Mouse (Mus musculus): ENCODE measurements around the gene Tor1aip1. TPM values are rescaled to one million over a fixed set of nuclear protein-coding genes. Genes with fewer than 3 reads are reported as not detected.
A peak's percentile ranks its signal among the peaks of the same experiment; 100 is the strongest.

Gene Tor1aip1
- total and polyA plus RNA-seq, 3 experiments = 19.1 to 44.1 (median 39.8) TPM

GRCm38 (mm10) chr1:156002366-156002765 lies 33.9 kb downstream of the Tor1aip1 start:
- Histone ChIP-seq H3K4me3 (replicated peaks in 1 of 3; ENCODE audit: low read depth in 2 of 3, low read length in 2 of 3, poor library complexity in 1 of 3) (no peak overlapping the region), H3K36me3 (replicated peaks in 1 of 2; ENCODE audit: control insufficient read depth in 1 of 2, insufficient read depth in 1 of 2, low read length in 1 of 2) (peaks cover 16 to 38% of the 10 kb centered on the region in 2 experiments), H3K27ac (ENCODE audit: insufficient read depth, low read depth) (no peak overlapping the region), H3K9ac (ENCODE audit: insufficient read depth, low read depth) (no peak overlapping the region), H3K79me2 (replicated peaks; ENCODE audit: control insufficient read depth, extremely low read depth, insufficient read depth, poor library complexity, severe bottlenecking) (no peaks in the 10 kb centered on the region), H3K9me3 (replicated peaks; ENCODE audit: low read length) (no peaks in the 10 kb centered on the region), H3K27me3 (replicated peaks) (no peaks in the 10 kb centered on the region), H3K4me2 (ENCODE audit: insufficient read depth, low read depth, poor library complexity, severe bottlenecking) (peak overlapping the region; percentile 43), H3K4me1 (ENCODE audit: control insufficient read depth in 1 of 2, insufficient read depth in 2 of 2) (peaks cover 7 to 9% of the 10 kb centered on the region in 2 experiments)
- dilution Hi-C loops (cut with MboI; ENCODE audit: extremely low pct_ligation_motif_present, extremely low pct_unique_long_range_greater_than_20kb, low sequenced_read_pairs) = no loop called here
- in situ Hi-C loops (cut with MboI; ENCODE audit: low pct_ligation_motif_present, low pct_unique_long_range_greater_than_20kb, low sequenced_read_pairs) = no loop called here
- DNase-seq (ENCODE audit: extremely low read depth) = no peak
- TF ChIP-seq USF2 (conservative IDR thresholded peaks at IDR 0.05; ENCODE audit: low read depth, low read length) = peak; percentile 54
- TF ChIP-seq HCFC1 (IDR thresholded peaks at IDR 0.05; ENCODE audit: low read depth, low read length) = 0 out of 2 replicates have a peak, but pooled peaks have one; percentile 13
- TF ChIP-seq ETS1 (conservative IDR thresholded peaks at IDR 0.05; ENCODE audit: low read depth, low read length) = no peak
- TF ChIP-seq MAX (IDR thresholded peaks at IDR 0.05; ENCODE audit: low read length) = peak; percentile 51; the same call in 1 of the 2 replicates
- 0 out of 2 replicates have a peak, but pooled peaks have one; percentile 16 for TF ChIP-seq MAFK (IDR thresholded peaks at IDR 0.05; ENCODE audit: insufficient replicate concordance, low read length)
- TF ChIP-seq JUN (IDR thresholded peaks at IDR 0.05; ENCODE audit: insufficient read depth, low read depth, low read length) = 0 out of 2 replicates have a peak, but pooled peaks have one; percentile 5
- TF ChIP-seq ZNF384 (IDR thresholded peaks at IDR 0.05; ENCODE audit: low read depth, low read length) = peak; percentile 20; the same call in 1 of the 2 replicates
- peak; percentile 75 for TF ChIP-seq BHLHE40 (IDR thresholded peaks at IDR 0.05; ENCODE audit: low read depth, low read length)
- no peak for TF ChIP-seq ELF1 (IDR thresholded peaks at IDR 0.05; ENCODE audit: low read depth, low read length)
- peak; percentile 49 for TF ChIP-seq USF1 (IDR thresholded peaks at IDR 0.05; ENCODE audit: low read depth, low read length)

DNA sequence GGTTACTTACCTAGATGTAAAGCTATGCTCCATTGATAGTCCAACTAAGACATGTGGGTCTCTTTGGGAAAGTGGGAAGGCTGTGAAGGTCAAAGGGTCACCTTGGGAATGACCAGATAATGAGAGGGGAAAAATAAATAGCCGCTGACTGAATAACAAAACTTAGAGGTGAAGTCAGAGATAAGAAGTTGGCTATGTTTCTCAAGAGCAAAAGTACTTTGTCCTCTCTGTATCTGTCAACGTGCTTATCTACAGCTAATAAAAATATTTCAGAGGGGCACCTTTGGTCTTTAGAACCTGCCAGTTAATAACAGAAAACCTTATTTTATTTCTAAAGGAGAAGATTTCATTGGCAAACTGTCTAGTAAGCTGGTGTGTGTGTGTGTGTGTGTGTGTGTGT lies 40.7 kb downstream of the Tor1aip1 start:
- TF ChIP-seq E2F4 (IDR thresholded peaks at IDR 0.05; ENCODE audit: insufficient replicate concordance, low read depth, low read length) = no peak
- Histone ChIP-seq H3K27me3 (replicated peaks) (no peaks in the 10 kb centered on the region), H3K4me1 (ENCODE audit: control insufficient read depth in 1 of 2, insufficient read depth in 2 of 2) (peaks cover 3 to 12% of the 10 kb centered on the region in 2 experiments; a peak in 2 of 4 replicates), H3K4me2 (ENCODE audit: insufficient read depth, low read depth, poor library complexity, severe bottlenecking) (no peak overlapping the region), H3K9me3 (replicated peaks; ENCODE audit: low read length) (no peaks in the 10 kb centered on the region), H3K4me3 (replicated peaks in 1 of 3; ENCODE audit: low read depth in 2 of 3, low read length in 2 of 3, poor library complexity in 1 of 3) (no peak overlapping the region), H3K36me3 (replicated peaks in 1 of 2; ENCODE audit: control insufficient read depth in 1 of 2, insufficient read depth in 1 of 2, low read length in 1 of 2) (no peaks in the 10 kb centered on the region), H3K9ac (ENCODE audit: insufficient read depth, low read depth) (no peak overlapping the region), H3K27ac (ENCODE audit: insufficient read depth, low read depth) (no peak overlapping the region), H3K79me2 (replicated peaks; ENCODE audit: control insufficient read depth, extremely low read depth, insufficient read depth, poor library complexity, severe bottlenecking) (no peaks in the 10 kb centered on the region)
- DNase-seq (ENCODE audit: extremely low read depth) = no peak
- dilution Hi-C loops (cut with MboI; ENCODE audit: extremely low pct_ligation_motif_present, extremely low pct_unique_long_range_greater_than_20kb, low sequenced_read_pairs) = no loop called here
- in situ Hi-C loops (cut with MboI; ENCODE audit: low pct_ligation_motif_present, low pct_unique_long_range_greater_than_20kb, low sequenced_read_pairs) = no loop called here

DNA sequence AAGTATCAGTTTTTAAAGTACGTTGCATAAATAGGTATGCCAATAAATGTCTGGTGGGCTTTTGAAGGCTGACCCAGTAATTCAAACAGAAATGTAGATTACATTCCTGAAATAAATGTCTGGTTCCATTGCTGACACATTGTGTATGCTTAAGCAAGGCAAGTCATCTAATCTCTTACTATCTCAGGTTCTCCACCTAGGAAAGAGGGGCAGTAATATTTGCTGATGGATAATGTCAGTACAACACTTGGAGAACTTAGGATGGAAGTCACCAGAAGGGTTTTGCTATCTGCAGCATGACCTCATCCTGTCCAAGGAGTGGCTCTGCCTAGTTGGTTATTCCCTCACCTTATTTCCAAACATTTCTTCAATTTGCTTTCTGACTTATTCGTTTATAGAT lies 41.8 kb downstream of the Tor1aip1 start:
- Histone ChIP-seq H3K27ac (ENCODE audit: insufficient read depth, low read depth) (no peak overlapping the region), H3K36me3 (replicated peaks in 1 of 2; ENCODE audit: control insufficient read depth in 1 of 2, insufficient read depth in 1 of 2, low read length in 1 of 2) (no peaks in the 10 kb centered on the region), H3K9ac (ENCODE audit: insufficient read depth, low read depth) (no peak overlapping the region), H3K4me2 (ENCODE audit: insufficient read depth, low read depth, poor library complexity, severe bottlenecking) (no peak overlapping the region), H3K9me3 (replicated peaks; ENCODE audit: low read length) (no peaks in the 10 kb centered on the region), H3K79me2 (replicated peaks; ENCODE audit: control insufficient read depth, extremely low read depth, insufficient read depth, poor library complexity, severe bottlenecking) (no peaks in the 10 kb centered on the region), H3K27me3 (replicated peaks) (no peaks in the 10 kb centered on the region), H3K4me3 (replicated peaks in 1 of 3; ENCODE audit: low read depth in 2 of 3, low read length in 2 of 3, poor library complexity in 1 of 3) (no peak overlapping the region), H3K4me1 (ENCODE audit: control insufficient read depth in 1 of 2, insufficient read depth in 2 of 2) (peaks cover 3 to 18% of the 10 kb centered on the region in 2 experiments; a peak in 2 of 4 replicates)
- DNase-seq (ENCODE audit: extremely low read depth) = no peak
- no peak for TF ChIP-seq PAX5 (IDR thresholded peaks at IDR 0.05; ENCODE audit: low read length)
- no peak for TF ChIP-seq GABPA (IDR thresholded peaks at IDR 0.05; ENCODE audit: insufficient replicate concordance, low read depth, low read length)
- in situ Hi-C loops (cut with MboI; ENCODE audit: low pct_ligation_motif_present, low pct_unique_long_range_greater_than_20kb, low sequenced_read_pairs) (no loop called here), dilution Hi-C loops (cut with MboI; ENCODE audit: extremely low pct_ligation_motif_present, extremely low pct_unique_long_range_greater_than_20kb, low sequenced_read_pairs) (no loop called here)
